ENCODE assay signal across 8 mouse cellular contexts in the genomic region with DNA sequence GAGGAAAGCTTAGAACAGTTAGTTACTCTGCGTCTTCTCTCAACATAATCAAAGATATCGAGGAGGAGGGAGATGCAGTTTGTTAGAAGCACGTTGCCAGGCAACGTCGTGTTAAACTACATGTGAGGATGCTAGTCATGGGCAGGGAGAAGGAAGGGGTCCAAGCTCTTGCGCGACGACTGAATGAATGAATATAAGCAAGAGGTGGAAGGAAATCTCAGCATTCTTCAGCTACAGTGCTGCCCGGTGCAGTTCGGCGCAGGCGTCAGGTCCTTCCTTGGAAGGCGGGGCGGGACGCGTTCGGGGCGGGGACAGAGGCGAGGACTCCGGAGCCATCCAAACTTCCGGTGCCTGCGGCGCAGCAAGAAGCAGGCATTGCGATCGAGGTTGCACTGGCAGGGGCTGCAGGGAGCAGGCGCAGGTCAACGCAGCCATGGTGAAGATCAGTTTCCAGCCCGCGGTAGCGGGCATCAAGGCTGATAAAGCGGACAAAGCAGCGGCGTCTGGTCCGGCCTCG. TPM values are rescaled to one million over a fixed set of nuclear protein-coding genes. Genes with fewer than 3 reads are reported as not detected.
DNase-seq lines count a peak whose midpoint lies in the region; ATAC-seq and TF ChIP-seq lines count a peak whose summit lies in the region.

Itm2c (plus strand) TSS at position 51 of the 517 bp plus-strand sequence.

- TF ChIP-seq EP300 in CH12.LX (IDR thresholded peaks at IDR 0.05; ENCODE audit: low read length), result no peak
- no peak for TF ChIP-seq EP300 in liver, embryonic 14.5 days (IDR thresholded peaks at IDR 0.05; ENCODE audit: low read depth)
- no peak for TF ChIP-seq EP300 in stomach, postnatal 0 days (optimal IDR thresholded peaks at IDR 0.05)

- peak; percentile 78 for TF ChIP-seq POLR2A in CH12.LX (IDR thresholded peaks at IDR 0.05; ENCODE audit: low read depth, low read length)

- no peak for TF ChIP-seq RAD21 in CH12.LX (IDR thresholded peaks at IDR 0.05; ENCODE audit: low read depth, low read length)

- peaks cover 3% of the 10 kb centered on the region for H3K9me3 ChIP-seq in CH12.LX (replicated peaks; ENCODE audit: low read length)
- no peaks in the 10 kb centered on the region for H3K9me3 ChIP-seq in forebrain, embryonic 12.5 days
- no peaks in the 10 kb centered on the region for H3K9me3 ChIP-seq in heart, embryonic 16.5 days (replicated peaks; ENCODE audit: control insufficient read depth, low read length)
- H3K9me3 ChIP-seq in liver, embryonic 14.5 days (ENCODE audit: control insufficient read depth, low read length), result no peaks in the 10 kb centered on the region
- no peaks in the 10 kb centered on the region for H3K9me3 ChIP-seq in stomach, postnatal 0 days (ENCODE audit: control insufficient read depth, low read length)

- dilution Hi-C loops in CH12.LX (cut with MboI; ENCODE audit: extremely low pct_ligation_motif_present, extremely low pct_unique_long_range_greater_than_20kb, low sequenced_read_pairs), result no loop called here

- peaks cover 10 to 36% of the 10 kb centered on the region in 2 experiments for H3K4me1 ChIP-seq in CH12.LX (ENCODE audit: control insufficient read depth in 1 of 2, insufficient read depth in 2 of 2)
- H3K4me1 ChIP-seq in forebrain, embryonic 12.5 days, result peaks cover 44% of the 10 kb centered on the region
- peaks cover 45% of the 10 kb centered on the region for H3K4me1 ChIP-seq in heart, embryonic 16.5 days (ENCODE audit: control insufficient read depth, insufficient read depth, low read length)
- H3K4me1 ChIP-seq in liver, embryonic 14.5 days (replicated peaks; ENCODE audit: control insufficient read depth in 2 of 2, insufficient read depth in 2 of 2, low read length in 1 of 2), result peaks cover 0 to 25% of the 10 kb centered on the region in 2 experiments; a peak in 2 of 4 replicates
- peaks cover 13% of the 10 kb centered on the region; the same call in 1 of the 2 replicates for H3K4me1 ChIP-seq in stomach, postnatal 0 days (replicated peaks; ENCODE audit: control insufficient read depth, insufficient read depth)

- in situ Hi-C loops in CH12.LX (cut with MboI; ENCODE audit: low pct_ligation_motif_present, low pct_unique_long_range_greater_than_20kb, low sequenced_read_pairs), result loop anchor here (5.0 kb wide), 1 partner anchor 42 kb away; no protein-coding TSS in a partner anchor

- peak within 1 kb of the TSS; percentile 83 to 96 (median 86) for H3K4me3 ChIP-seq in CH12.LX (replicated peaks in 1 of 3; ENCODE audit: low read depth in 2 of 3, low read length in 2 of 3, poor library complexity in 1 of 3)
- H3K4me3 ChIP-seq in forebrain, embryonic 12.5 days (replicated peaks), result peak within 1 kb of the TSS; percentile 74
- H3K4me3 ChIP-seq in heart, embryonic 16.5 days (ENCODE audit: low read length), result peak within 1 kb of the TSS; percentile 74
- peak within 1 kb of the TSS; percentile 65 to 82 for H3K4me3 ChIP-seq in liver, embryonic 14.5 days (ENCODE audit: insufficient read depth in 1 of 2, low read depth in 2 of 2, low read length in 2 of 2)
- H3K4me3 ChIP-seq in stomach, postnatal 0 days (ENCODE audit: low read depth, low read length), result peak within 1 kb of the TSS; percentile 89

- peak; percentile 85 for DNase-seq in CH12.LX (ENCODE audit: extremely low read depth)
- DNase-seq in c-Kit-positive CD71-positive TER-119-positive erythroid progenitor cells, embryonic 14.5 days (ENCODE audit: low spot score), result peak; percentile 60
- DNase-seq in kidney, postnatal 25 days, result peak; percentile 92 to 93
- peak; percentile 37 to 51 (median 42) for DNase-seq in liver, embryonic 14.5 days (ENCODE audit: low read depth in 3 of 3, low spot score in 3 of 3)
- peak; percentile 90 for DNase-seq in neural tube, embryonic 10.5 days (ENCODE audit: extremely low spot score, low spot score)
- peak; percentile 93 for DNase-seq in stomach, postnatal 0 days (ENCODE audit: low spot score)

- peaks cover 31% of the 10 kb centered on the region for H3K79me2 ChIP-seq in CH12.LX (replicated peaks; ENCODE audit: control insufficient read depth, extremely low read depth, insufficient read depth, poor library complexity, severe bottlenecking)

- H3K27ac ChIP-seq in CH12.LX (ENCODE audit: insufficient read depth, low read depth), result peak within 1 kb of the TSS; percentile 92
- H3K27ac ChIP-seq in forebrain, embryonic 12.5 days, result peak within 1 kb of the TSS; percentile 89
- H3K27ac ChIP-seq in heart, embryonic 16.5 days (ENCODE audit: low read length), result peak within 1 kb of the TSS; percentile 83
- H3K27ac ChIP-seq in liver, embryonic 14.5 days, result no peak within 1 kb of the TSS
- peak within 1 kb of the TSS; percentile 86 for H3K27ac ChIP-seq in stomach, postnatal 0 days (replicated peaks)

- peak within 1 kb of the TSS; percentile 58 for H3K4me2 ChIP-seq in CH12.LX (ENCODE audit: insufficient read depth, low read depth, poor library complexity, severe bottlenecking)
- peak within 1 kb of the TSS; percentile 82 for H3K4me2 ChIP-seq in forebrain, embryonic 12.5 days
- H3K4me2 ChIP-seq in heart, embryonic 16.5 days (ENCODE audit: low read depth, low read length), result peak within 1 kb of the TSS; percentile 93
- H3K4me2 ChIP-seq in liver, embryonic 14.5 days (ENCODE audit: low read depth), result peak within 1 kb of the TSS; percentile 72
- peak within 1 kb of the TSS; percentile 66 for H3K4me2 ChIP-seq in stomach, postnatal 0 days (replicated peaks; ENCODE audit: low read depth)

- under 1% methylated on average over 35 of the region's 35 CpGs for WGBS in forebrain, embryonic 12.5 days
- WGBS in heart, embryonic 16.5 days, result under 1% methylated on average over 33 of the region's 35 CpGs
- WGBS in liver, embryonic 14.5 days (ENCODE audit: insufficient replicate concordance), result 2% methylated on average over 35 of the region's 35 CpGs
- WGBS in stomach, postnatal 0 days, result under 1% methylated on average over 35 of the region's 35 CpGs

- peak; percentile 87 for ATAC-seq in forebrain, embryonic 12.5 days (ENCODE audit: low FRiP score)
- ATAC-seq in heart, embryonic 16.5 days (replicated peaks; ENCODE audit: extremely low read depth, insufficient read depth, low FRiP score), result peak; percentile 74
- peak; percentile 66 for ATAC-seq in liver, embryonic 14.5 days (ENCODE audit: insufficient read depth)
- peak; percentile 85 for ATAC-seq in stomach, postnatal 0 days (ENCODE audit: low FRiP score, low TSS enrichment)

- H3K36me3 ChIP-seq in CH12.LX (replicated peaks in 1 of 2; ENCODE audit: control insufficient read depth in 1 of 2, insufficient read depth in 1 of 2, low read length in 1 of 2), result peaks cover 0 to 6% of the 10 kb centered on the region in 2 experiments
- H3K36me3 ChIP-seq in forebrain, embryonic 12.5 days (replicated peaks), result no peaks in the 10 kb centered on the region
- no peaks in the 10 kb centered on the region for H3K36me3 ChIP-seq in heart, embryonic 16.5 days (ENCODE audit: control insufficient read depth, insufficient read depth)
- no peaks in the 10 kb centered on the region for H3K36me3 ChIP-seq in liver, embryonic 14.5 days (replicated peaks; ENCODE audit: control insufficient read depth, insufficient read depth, low read depth)
- H3K36me3 ChIP-seq in stomach, postnatal 0 days (ENCODE audit: control insufficient read depth, insufficient read depth, low read length), result no peaks in the 10 kb centered on the region

- H3K9ac ChIP-seq in CH12.LX (ENCODE audit: insufficient read depth, low read depth), result peak within 1 kb of the TSS; percentile 86
- peak within 1 kb of the TSS; percentile 81 for H3K9ac ChIP-seq in forebrain, embryonic 12.5 days
- peak within 1 kb of the TSS; percentile 79 for H3K9ac ChIP-seq in heart, embryonic 16.5 days (ENCODE audit: low read length)
- peak within 1 kb of the TSS; percentile 52 for H3K9ac ChIP-seq in liver, embryonic 14.5 days (replicated peaks)
- peak within 1 kb of the TSS; percentile 82 for H3K9ac ChIP-seq in stomach, postnatal 0 days (ENCODE audit: low read length)

- H3K27me3 ChIP-seq in CH12.LX (replicated peaks), result no peaks in the 10 kb centered on the region
- H3K27me3 ChIP-seq in forebrain, embryonic 12.5 days, result no peaks in the 10 kb centered on the region
- H3K27me3 ChIP-seq in heart, embryonic 16.5 days (ENCODE audit: control insufficient read depth, insufficient read depth, low read length), result no peaks in the 10 kb centered on the region
- no peaks in the 10 kb centered on the region for H3K27me3 ChIP-seq in liver, embryonic 14.5 days (ENCODE audit: control insufficient read depth, insufficient read depth, low read length)
- no peaks in the 10 kb centered on the region for H3K27me3 ChIP-seq in stomach, postnatal 0 days (ENCODE audit: control insufficient read depth, insufficient read depth, low read length)

- no peak for TF ChIP-seq CTCF in CH12.LX (conservative IDR thresholded peaks at IDR 0.05 in 1 of 2, IDR thresholded peaks at IDR 0.05 in 1 of 2; ENCODE audit: low read depth in 2 of 2, low read length in 2 of 2)
- TF ChIP-seq CTCF in liver, embryonic 14.5 days (IDR thresholded peaks at IDR 0.05; ENCODE audit: low read depth), result no peak
- TF ChIP-seq CTCF in stomach, postnatal 0 days (IDR thresholded peaks at IDR 0.05; ENCODE audit: low read depth), result no peak

TF ChIP-seq in CH12.LX, 34 proteins besides CTCF, POLR2A, EP300 and RAD21 (continues in another document):
- TF ChIP-seq UBTF (IDR thresholded peaks at IDR 0.05; ENCODE audit: low read depth, low read length) (no peak), MAZ (IDR thresholded peaks at IDR 0.05; ENCODE audit: low read depth, low read length) (no peak), TCF12 (IDR thresholded peaks at IDR 0.05; ENCODE audit: low read depth, low read length) (peak; percentile 63; the same call in 1 of the 2 replicates), MAX (IDR thresholded peaks at IDR 0.05; ENCODE audit: low read length) (peak; percentile 22; the same call in 1 of the 2 replicates), RCOR1 (conservative IDR thresholded peaks at IDR 0.05; ENCODE audit: low read depth, low read length) (no peak), USF2 (conservative IDR thresholded peaks at IDR 0.05; ENCODE audit: low read depth, low read length) (no peak), HCFC1 (IDR thresholded peaks at IDR 0.05; ENCODE audit: low read depth, low read length) (peak; percentile 59), IRF4 (IDR thresholded peaks at IDR 0.05; ENCODE audit: low read depth, low read length) (no peak), NELFE (IDR thresholded peaks at IDR 0.05; ENCODE audit: low read depth, low read length) (peak; percentile 61), PAX5 (IDR thresholded peaks at IDR 0.05; ENCODE audit: low read length) (no peak), MXI1 (IDR thresholded peaks at IDR 0.05; ENCODE audit: low read depth, low read length) (peak; percentile 43)

RNA-seq across cellular contexts. Expression of gene Itm2c, which starts in this region (rescaled TPM):
- 83.3 and 107 TPM in 2 replicates for total RNA-seq in CH12.LX (2012; rRNA removed)
- 87.9 and 96.2 TPM in 2 replicates for total RNA-seq in CH12.LX (2014; rRNA removed)
- polyA plus RNA-seq in CH12.LX (2012; ENCODE audit: insufficient read length, low read depth), result 72.1 and 76.6 TPM in 2 replicates
- 116 and 119 TPM in 2 replicates for polyA plus RNA-seq in forebrain, embryonic 12.5 days (2016; fragmentation: Nextera tagmentation; extraction: Ambion mirVana)
- polyA plus RNA-seq in heart, embryonic 16.5 days (2015; fragmentation: Nextera tagmentation; extraction: Ambion mirVana), result 188 TPM in 2 replicates
- 21.5 and 22.0 TPM in 2 replicates for polyA plus RNA-seq in liver, embryonic 14.5 days (2012; rRNA removed)
- 26.3 and 27.2 TPM in 2 replicates for polyA plus RNA-seq in liver, embryonic 14.5 days (2014; fragmentation: Nextera tagmentation; extraction: Ambion mirVana)
- 134 and 147 TPM in 2 replicates for polyA plus RNA-seq in stomach, postnatal 0 days (2015; fragmentation: Nextera tagmentation; extraction: Ambion mirVana)

Comparison
In these comparisons a context has a peak if more than half of its experiments do, and no peak if none do; other contexts are left out.
1. DNase-seq: peak in every context shown above with its lines; median percentile 93 in stomach, postnatal 0 days; 92 in kidney, postnatal 25 days; 90 in neural tube, embryonic 10.5 days; 85 in CH12.LX; 60 in c-Kit-positive CD71-positive TER-119-positive erythroid progenitor cells, embryonic 14.5 days; 42 in liver, embryonic 14.5 days.